Mouse (Mus musculus): ENCODE results near the gene Cnot6. TPM values are rescaled to one million over a fixed set of nuclear protein-coding genes. Genes with fewer than 3 reads are reported as not detected.
A peak's percentile ranks its signal among the peaks of the same experiment; 100 is the strongest.

Cnot6 gene
- polyA plus RNA-seq, 1 experiment from 2014 or later: 24.4 TPM

- H3K4me2 ChIP-seq: no peak overlapping the region
- H3K27ac ChIP-seq: no peak overlapping the region
- H3K27me3 ChIP-seq: 0 out of 2 replicates have a peak, but pooled peaks cover 2% of the 10 kb centered on the region
- peaks cover 3% of the 10 kb centered on the region; the same call in 1 of the 2 replicates for H3K4me1 ChIP-seq (replicated peaks)
- 50% methylated on average over 3 of the region's 3 CpGs for WGBS (ENCODE audit: insufficient replicate concordance)
- H3K4me3 ChIP-seq (replicated peaks): no peak overlapping the region
- H3K36me3 ChIP-seq: no peaks in the 10 kb centered on the region
- no peaks in the 10 kb centered on the region for H3K9me3 ChIP-seq (replicated peaks)
- no peak for DNase-seq
- peak; percentile 30; the same call in 1 of the 2 replicates for ATAC-seq (ENCODE audit: low read depth)
- no peak overlapping the region for H3K9ac ChIP-seq
Observed at GRCm38 (mm10) chr11:49624156-49624555, 88.4 kb downstream of the Cnot6 start.

GRCm38 (mm10) chr11:49621953-49622352 lies 90.6 kb downstream of the Cnot6 start:
- Histone ChIP-seq H3K4me3 (replicated peaks) (no peak overlapping the region), H3K36me3 (no peaks in the 10 kb centered on the region), H3K27ac (no peak overlapping the region), H3K9me3 (replicated peaks) (no peaks in the 10 kb centered on the region), H3K27me3 (0 out of 2 replicates have a peak, but pooled peaks cover 2% of the 10 kb centered on the region), H3K4me1 (replicated peaks) (peaks cover 3% of the 10 kb centered on the region; the same call in 1 of the 2 replicates), H3K4me2 (no peak overlapping the region), H3K9ac (no peak overlapping the region)
- DNase-seq (no peak), ATAC-seq (ENCODE audit: low read depth) (no peak)
- 66% methylated on average over 5 of the region's 5 CpGs for WGBS (ENCODE audit: insufficient replicate concordance)

Other genes with a start within 250 kb of the Cnot6 start
- gene Olfr1386, start 247.7 kb downstream of the Cnot6 start, polyA plus RNA-seq (2015; fragmentation: Nextera tagmentation; extraction: Ambion mirVana): not detected in 2 replicates
- not detected in 2 replicates for gene Olfr1385, start 223.7 kb downstream of the Cnot6 start, polyA plus RNA-seq (2015; fragmentation: Nextera tagmentation; extraction: Ambion mirVana)
- gene Olfr1384, start 206.0 kb downstream of the Cnot6 start, polyA plus RNA-seq (2015; fragmentation: Nextera tagmentation; extraction: Ambion mirVana): not detected in 2 replicates
- not detected in 2 replicates for gene Olfr1383, start 193.1 kb downstream of the Cnot6 start, polyA plus RNA-seq (2015; fragmentation: Nextera tagmentation; extraction: Ambion mirVana)
- gene Olfr1382, start 184.5 kb downstream of the Cnot6 start, polyA plus RNA-seq (2015; fragmentation: Nextera tagmentation; extraction: Ambion mirVana): not detected in 2 replicates
- not detected in 2 replicates for gene Olfr1381, start 169.3 kb downstream of the Cnot6 start, polyA plus RNA-seq (2015; fragmentation: Nextera tagmentation; extraction: Ambion mirVana)
- not detected in 2 replicates for gene Olfr1380, start 155.8 kb downstream of the Cnot6 start, polyA plus RNA-seq (2015; fragmentation: Nextera tagmentation; extraction: Ambion mirVana)
- gene Flt4, start 103.5 kb downstream of the Cnot6 start, polyA plus RNA-seq (2015; fragmentation: Nextera tagmentation; extraction: Ambion mirVana): 2.4 and 2.7 TPM in 2 replicates
- not detected in 2 replicates for gene Scgb3a1, start 49.1 kb downstream of the Cnot6 start, polyA plus RNA-seq (2015; fragmentation: Nextera tagmentation; extraction: Ambion mirVana)
- gene Gfpt2, start 81.5 kb upstream of the Cnot6 start, polyA plus RNA-seq (2015; fragmentation: Nextera tagmentation; extraction: Ambion mirVana): 1.6 and 1.8 TPM in 2 replicates
- gene Mapk9, start 134.0 kb upstream of the Cnot6 start, polyA plus RNA-seq (2015; fragmentation: Nextera tagmentation; extraction: Ambion mirVana): 21.6 and 28.3 TPM in 2 replicates
- gene Rasgef1c, start 189.1 kb upstream of the Cnot6 start, polyA plus RNA-seq (2015; fragmentation: Nextera tagmentation; extraction: Ambion mirVana): not detected in 2 replicates